Mouse (Mus musculus) CH12.LX (cell line): ENCODE data around the gene Lrp3. TPM values are rescaled to one million over a fixed set of nuclear protein-coding genes. Genes with fewer than 3 reads are reported as not detected.
A peak's percentile ranks its signal among the peaks of the same experiment; 100 is the strongest.

Experiments
- DNase-seq: peaks from one replicate; pipeline ENCODE4 v3.0.0-alpha.2; 2013; ENCODE audit errors: extremely low read depth
- H3K27ac ChIP-seq: 2 replicates; pipeline ENCODE4 v1.5.1; 2012; ENCODE audit warnings: low read depth, mild to moderate bottlenecking, control low read depth, moderate library complexity; ENCODE audit not compliant: insufficient read depth
- H3K27me3 ChIP-seq: replicated peaks from 2 replicates; pipeline ENCODE3; 2012; ENCODE audit warnings: inconsistent platforms
- H3K36me3 ChIP-seq, 2 experiments: replicated peaks in 1 of 2; 2 replicates each; pipeline versions ENCODE3 to v1.6.1; 2012; ENCODE audit warnings: inconsistent platforms in 1 of 2, low read length in 1 of 2, mild to moderate bottlenecking in 1 of 2, mixed read lengths in 1 of 2, moderate library complexity in 1 of 2; ENCODE audit not compliant: control insufficient read depth in 1 of 2, insufficient read depth in 1 of 2
- H3K4me1 ChIP-seq, 2 experiments: 2 replicates each; pipeline ENCODE4 v1.6.1; 2012; ENCODE audit warnings: inconsistent platforms in 1 of 2, moderate library complexity in 1 of 2; ENCODE audit not compliant: insufficient read depth in 2 of 2, control insufficient read depth in 1 of 2
- H3K4me2 ChIP-seq: 2 replicates; pipeline ENCODE4 v1.6.1; 2012; ENCODE audit warnings: low read depth, mild to moderate bottlenecking, control low read depth; ENCODE audit not compliant: poor library complexity, insufficient read depth, severe bottlenecking
- H3K4me3 ChIP-seq, 3 experiments: fragments of 150-350 bp in 1 of 3; sonication (generic) in 1 of 3; replicated peaks in 1 of 3; 2 replicates each; pipeline versions ENCODE3 to v1.5.1; 2011 to 2012; ENCODE audit warnings: low read depth in 2 of 3, low read length in 2 of 3, mild to moderate bottlenecking in 2 of 3, moderate library complexity in 2 of 3, control low read depth in 1 of 3, improper control_type of control experiment in 1 of 3, inconsistent platforms in 1 of 3, mixed read lengths in 1 of 3; ENCODE audit not compliant: poor library complexity in 1 of 3
- H3K79me2 ChIP-seq: replicated peaks from 2 replicates; pipeline ENCODE4 v1.6.1; 2012; ENCODE audit warnings: mild to moderate bottlenecking, moderate library complexity; ENCODE audit not compliant: control insufficient read depth, poor library complexity, insufficient read depth, severe bottlenecking; ENCODE audit errors: extremely low read depth
- H3K9ac ChIP-seq: 2 replicates; pipeline ENCODE4 v1.6.1; 2012; ENCODE audit warnings: low read depth, mild to moderate bottlenecking, control low read depth, moderate library complexity; ENCODE audit not compliant: insufficient read depth
- H3K9me3 ChIP-seq: replicated peaks from 2 replicates; pipeline ENCODE3; 2012; ENCODE audit warnings: low read length, inconsistent platforms, mixed read lengths
- BHLHE40 ChIP-seq: IDR thresholded peaks from 2 replicates; pipeline ENCODE4 v1.6.1; 2011; ENCODE audit warnings: mild to moderate bottlenecking, low read depth, low read length, improper control_type of control experiment
- CHD2 ChIP-seq: IDR thresholded peaks from 2 replicates; pipeline ENCODE4 v1.6.1; 2011; ENCODE audit warnings: low read length, improper control_type of control experiment
- E2F4 ChIP-seq: IDR thresholded peaks from 2 replicates; pipeline ENCODE4 v1.6.1; 2011; ENCODE audit warnings: low read depth, low read length, improper control_type of control experiment; ENCODE audit not compliant: insufficient replicate concordance
- ELF1 ChIP-seq: IDR thresholded peaks from 2 replicates; pipeline ENCODE4 v1.6.1; 2014; ENCODE audit warnings: low read depth, mild to moderate bottlenecking, inconsistent platforms, low read length, improper control_type of control experiment
- EP300 ChIP-seq: IDR thresholded peaks from 2 replicates; pipeline ENCODE4 v1.6.1; 2011; ENCODE audit warnings: low read length, improper control_type of control experiment
- ETS1 ChIP-seq: conservative IDR thresholded peaks from 2 replicates; pipeline ENCODE4 v1.6.1; 2012; ENCODE audit warnings: low read depth, mild to moderate bottlenecking, inconsistent platforms, low read length, improper control_type of control experiment, moderate library complexity
- HCFC1 ChIP-seq: IDR thresholded peaks from 2 replicates; pipeline ENCODE4 v1.6.1; 2012; ENCODE audit warnings: low read depth, mild to moderate bottlenecking, inconsistent platforms, low read length, improper control_type of control experiment
- IRF4 ChIP-seq: IDR thresholded peaks from 2 replicates; pipeline ENCODE4 v1.6.1; 2014; ENCODE audit warnings: low read depth, mild to moderate bottlenecking, inconsistent platforms, low read length, improper control_type of control experiment
- JUN ChIP-seq: IDR thresholded peaks from 2 replicates; pipeline ENCODE4 v1.6.1; 2011; ENCODE audit warnings: low read depth, mild to moderate bottlenecking, low read length, improper control_type of control experiment, moderate library complexity; ENCODE audit not compliant: insufficient read depth
- JUND ChIP-seq: conservative IDR thresholded peaks from 2 replicates; pipeline ENCODE4 v1.6.1; 2011; ENCODE audit warnings: low read depth, low read length, improper control_type of control experiment
- KAT2A ChIP-seq: IDR thresholded peaks from 2 replicates; pipeline ENCODE4 v1.6.1; 2012; ENCODE audit warnings: low read length, improper control_type of control experiment, inconsistent platforms; ENCODE audit not compliant: insufficient replicate concordance
- MAFK ChIP-seq: IDR thresholded peaks from 2 replicates; pipeline ENCODE4 v1.6.1; 2011; ENCODE audit warnings: low read length, improper control_type of control experiment; ENCODE audit not compliant: insufficient replicate concordance
- MAX ChIP-seq: IDR thresholded peaks from 2 replicates; pipeline ENCODE4 v1.6.1; 2011; ENCODE audit warnings: low read length, improper control_type of control experiment
- MAZ ChIP-seq: IDR thresholded peaks from 2 replicates; pipeline ENCODE4 v1.6.1; 2012; ENCODE audit warnings: low read depth, mild to moderate bottlenecking, inconsistent platforms, low read length, improper control_type of control experiment, moderate library complexity
- MEF2A ChIP-seq: IDR thresholded peaks from 2 replicates; pipeline ENCODE4 v1.6.1; 2014; ENCODE audit warnings: low read depth, mild to moderate bottlenecking, inconsistent platforms, low read length, improper control_type of control experiment, borderline replicate concordance
- MXI1 ChIP-seq: IDR thresholded peaks from 2 replicates; pipeline ENCODE4 v1.6.1; 2011; ENCODE audit warnings: mild to moderate bottlenecking, low read depth, low read length, improper control_type of control experiment
- MYC ChIP-seq: IDR thresholded peaks from 2 replicates; pipeline ENCODE4 v1.6.1; 2011; ENCODE audit warnings: low read depth, mild to moderate bottlenecking, improper control_type of control experiment, low read length
- NELFE ChIP-seq: IDR thresholded peaks from 2 replicates; pipeline ENCODE4 v1.6.1; 2011; ENCODE audit warnings: low read depth, low read length, improper control_type of control experiment
- NRF1 ChIP-seq: IDR thresholded peaks from 2 replicates; pipeline ENCODE4 v1.6.1; 2014; ENCODE audit warnings: low read depth, mild to moderate bottlenecking, inconsistent platforms, low read length, improper control_type of control experiment, moderate library complexity
- PAX5 ChIP-seq: IDR thresholded peaks from 2 replicates; pipeline ENCODE4 v1.6.1; 2012; ENCODE audit warnings: low read length, inconsistent platforms, mixed read lengths
- POLR2A ChIP-seq: IDR thresholded peaks from 2 replicates; pipeline ENCODE4 v1.6.1; 2011; ENCODE audit warnings: low read depth, mild to moderate bottlenecking, improper control_type of control experiment, low read length
- POLR2AphosphoS2 ChIP-seq: IDR thresholded peaks from 2 replicates; pipeline ENCODE4 v1.6.1; 2011; ENCODE audit warnings: low read depth, low read length, improper control_type of control experiment
- RAD21 ChIP-seq: IDR thresholded peaks from 2 replicates; pipeline ENCODE4 v1.6.1; 2011; ENCODE audit warnings: low read depth, mild to moderate bottlenecking, low read length, improper control_type of control experiment, moderate library complexity
- RCOR1 ChIP-seq: conservative IDR thresholded peaks from 2 replicates; pipeline ENCODE4 v1.6.1; 2012; ENCODE audit warnings: low read depth, mild to moderate bottlenecking, inconsistent platforms, low read length, improper control_type of control experiment
- SIN3A ChIP-seq: IDR thresholded peaks from 2 replicates; pipeline ENCODE4 v1.6.1; 2012; ENCODE audit warnings: low read length, improper control_type of control experiment, inconsistent platforms
- SMC3 ChIP-seq: IDR thresholded peaks from 2 replicates; pipeline ENCODE4 v1.6.1; 2011; ENCODE audit warnings: low read depth, low read length, improper control_type of control experiment
- TBP ChIP-seq: conservative IDR thresholded peaks from 2 replicates; pipeline ENCODE4 v1.6.1; 2011; ENCODE audit warnings: low read depth, low read length, improper control_type of control experiment
- TCF12 ChIP-seq: IDR thresholded peaks from 2 replicates; pipeline ENCODE4 v1.6.1; 2014; ENCODE audit warnings: low read depth, mild to moderate bottlenecking, inconsistent platforms, low read length, improper control_type of control experiment
- UBTF ChIP-seq: IDR thresholded peaks from 2 replicates; pipeline ENCODE4 v1.6.1; 2012; ENCODE audit warnings: low read depth, mild to moderate bottlenecking, inconsistent platforms, low read length, improper control_type of control experiment, moderate library complexity
- USF1 ChIP-seq: IDR thresholded peaks from 2 replicates; pipeline ENCODE4 v1.6.1; 2014; ENCODE audit warnings: low read depth, mild to moderate bottlenecking, inconsistent platforms, low read length, improper control_type of control experiment
- ZC3H11A ChIP-seq: IDR thresholded peaks from 2 replicates; pipeline ENCODE4 v1.6.1; 2012; ENCODE audit warnings: low read depth, mild to moderate bottlenecking, inconsistent platforms, low read length, improper control_type of control experiment
- ZKSCAN1 ChIP-seq: IDR thresholded peaks from 2 replicates; pipeline ENCODE4 v1.6.1; 2012; ENCODE audit warnings: low read depth, inconsistent platforms, low read length, improper control_type of control experiment, borderline replicate concordance
- ZMIZ1 ChIP-seq: IDR thresholded peaks from 2 replicates; pipeline ENCODE4 v1.6.1; 2012; ENCODE audit warnings: low read depth, mild to moderate bottlenecking, inconsistent platforms, low read length, improper control_type of control experiment
- ZNF384 ChIP-seq: IDR thresholded peaks from 2 replicates; pipeline ENCODE4 v1.6.1; 2012; ENCODE audit warnings: low read depth, low read length, improper control_type of control experiment, inconsistent platforms
- dilution Hi-C: fragments of 300-500 bp; cut with MboI; formaldehyde crosslinking; loops from 2 replicates; pipeline ENCODE4 v1.14.3; 2020; ENCODE audit warnings: low sequenced_read_pairs; ENCODE audit not compliant: extremely low pct_unique_long_range_greater_than_20kb, extremely low pct_ligation_motif_present
- in situ Hi-C: fragments of 300-500 bp; cut with MboI; formaldehyde crosslinking; loops from 3 replicates; pipeline ENCODE4 v1.14.3; 2019; ENCODE audit warnings: low sequenced_read_pairs, low pct_ligation_motif_present, low pct_unique_long_range_greater_than_20kb, mixed read lengths
- polyA plus RNA-seq: library from polyadenylated mRNA; unstranded; fragments of >175 nt; gene quantifications from 2 replicates; pipeline ENCODE4 v1.2.1, GENCODE M21; 2012; ENCODE audit warnings: low read depth; ENCODE audit not compliant: insufficient read length
- total RNA-seq, 2 experiments: library from RNA; depleted of rRNA; stranded (reverse); fragments of 300-350 nt in 1 of 2; fragments of >200 nt in 1 of 2; gene quantifications; 2 replicates each; pipeline ENCODE4 v1.2.3; 2012 to 2014

The Lrp3 gene
- total and polyA plus RNA-seq, 3 experiments, result not detected

DNA sequence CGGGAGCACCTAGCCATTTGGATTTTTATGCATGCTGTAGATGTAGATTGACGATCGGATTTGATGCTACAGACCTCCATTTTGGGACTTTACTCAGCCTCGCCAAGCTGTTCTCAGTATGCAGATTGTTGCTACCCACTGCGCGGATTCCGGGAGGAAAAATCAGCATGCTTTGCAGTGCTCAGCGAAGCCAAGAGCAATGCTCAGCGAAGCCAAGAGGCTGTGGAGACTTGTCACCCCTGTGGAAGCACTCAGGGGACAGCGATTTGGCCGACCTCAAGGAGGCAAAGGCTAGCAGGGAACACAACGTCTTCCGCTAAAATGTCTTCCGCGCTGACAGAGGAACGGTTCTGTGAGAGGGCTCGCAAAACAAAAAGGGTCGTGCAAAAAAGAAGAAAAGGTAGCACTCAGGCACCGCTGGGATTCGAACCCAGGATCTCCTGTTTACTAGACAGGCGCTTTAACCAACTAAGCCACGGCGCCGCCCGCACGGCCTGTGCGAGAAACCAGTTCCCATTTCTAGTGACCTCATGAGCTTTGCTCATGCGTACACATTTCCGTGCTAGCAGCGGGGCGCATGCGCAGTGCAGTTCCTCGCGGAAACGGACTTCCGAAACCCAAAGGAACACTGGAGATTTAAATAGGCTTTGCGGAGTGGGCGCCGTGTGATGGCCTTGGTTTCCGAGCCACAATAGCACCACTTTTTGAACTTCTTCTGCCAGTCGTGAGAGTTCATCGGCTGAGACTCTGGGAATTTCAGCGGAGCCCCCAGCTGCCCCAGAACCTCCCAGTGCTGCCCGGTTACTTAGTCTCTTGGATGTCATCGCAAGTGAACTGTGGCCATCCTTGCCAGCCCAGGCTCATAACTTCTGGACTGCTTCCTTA, 19.3 kb upstream of the Lrp3 start:
- dilution Hi-C loops, result no loop called here
- in situ Hi-C loops, result no loop called here

DNA sequence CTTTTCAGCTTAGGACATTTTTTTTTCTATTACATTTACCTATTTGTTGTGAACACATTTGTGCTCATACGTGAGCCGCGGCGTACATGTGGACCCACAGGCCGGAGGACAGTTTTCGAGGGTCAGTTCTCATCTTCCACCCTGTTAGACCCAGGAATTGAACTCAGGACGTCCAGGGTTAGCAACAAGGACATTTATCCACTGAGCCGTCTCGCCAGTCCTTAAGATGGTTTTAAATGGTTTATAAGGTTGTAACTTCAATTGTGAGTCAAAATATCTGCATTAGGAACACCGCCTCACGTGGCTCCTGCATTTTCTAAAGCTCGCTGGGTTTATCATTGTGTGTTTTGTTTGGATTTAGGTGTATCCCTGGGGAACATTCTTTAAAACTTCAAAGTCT, 18.6 kb upstream of the Lrp3 start:
- DNase-seq, result peak; percentile 35
- H3K9ac ChIP-seq, result peak overlapping the region; percentile 62
- no peaks in the 10 kb centered on the region for H3K27me3 ChIP-seq
- H3K4me3 ChIP-seq, result peak overlapping the region; percentile 64 to 72 (median 70)
- in situ Hi-C loops, result no loop called here
- TF ChIP-seq ZNF384 (no peak), ZMIZ1 (no peak), NELFE (no peak), UBTF (no peak), BHLHE40 (no peak), SMC3 (no peak)
- peak overlapping the region; percentile 91; the same call in 1 of the 2 replicates for H3K27ac ChIP-seq
- H3K4me2 ChIP-seq, result no peak overlapping the region; the same call in 1 of the 2 replicates
- H3K9me3 ChIP-seq, result peaks cover 13% of the 10 kb centered on the region
- no peaks in the 10 kb centered on the region for H3K79me2 ChIP-seq
- H3K4me1 ChIP-seq, result peaks cover 5 to 13% of the 10 kb centered on the region in 2 experiments
- dilution Hi-C loops, result no loop called here
- H3K36me3 ChIP-seq, result no peaks in the 10 kb centered on the region

More for the DNA sequence above, 19.3 kb upstream of the Lrp3 start:
- Histone ChIP-seq H3K4me2 (no peak overlapping the region; the same call in 1 of the 2 replicates), H3K9ac (peak overlapping the region; percentile 64), H3K4me3 (peak overlapping the region; percentile 64 to 78 (median 72)), H3K27ac (peak overlapping the region; percentile 91), H3K9me3 (peaks cover 13% of the 10 kb centered on the region), H3K27me3 (no peaks in the 10 kb centered on the region), H3K36me3 (no peaks in the 10 kb centered on the region), H3K4me1 (peaks cover 5 to 11% of the 10 kb centered on the region in 2 experiments), H3K79me2 (no peaks in the 10 kb centered on the region)
- peak; percentile 95 for DNase-seq
- TF ChIP-seq TCF12 (peak; percentile 7; the same call in 1 of the 2 replicates), MAFK (peak; percentile 89; the same call in 1 of the 2 replicates), BHLHE40 (0 out of 2 replicates have a peak, but pooled peaks have one; percentile 40), POLR2AphosphoS2 (no peak), ZMIZ1 (no peak), JUND (peak; percentile 34; the same call in 1 of the 2 replicates), USF1 (no peak), MAZ (peak; percentile 75; the same call in 1 of the 2 replicates), ZC3H11A (no peak), MYC (peak; percentile 74; the same call in 1 of the 2 replicates), CHD2 (no peak), MXI1 (peak; percentile 53), POLR2A (peak; percentile 64), RAD21 (no peak), IRF4 (peak; percentile 44; the same call in 1 of the 2 replicates), ZKSCAN1 (no peak), EP300 (no peak), NELFE (peak; percentile 76; the same call in 1 of the 2 replicates), KAT2A (peak; percentile 89; the same call in 1 of the 2 replicates), E2F4 (no peak), ZNF384 (no peak), UBTF (peak; percentile 81; the same call in 1 of the 2 replicates), RCOR1 (peak; percentile 59; the same call in 1 of the 2 replicates), JUN (no peak), MEF2A (peak; percentile 42; the same call in 1 of the 2 replicates), HCFC1 (peak; percentile 62), TBP (peak; percentile 100), PAX5 (no peak), MAX (peak; percentile 67), NRF1 (peak; percentile 94), SIN3A (0 out of 2 replicates have a peak, but pooled peaks have one; percentile 5), ETS1 (no peak; the same call in 1 of the 2 replicates), ELF1 (peak; percentile 99)
